Mouse (Mus musculus) kidney, embryonic 16.5 days (tissue): Measurements from ENCODE around the gene Tmem260. TPM values are rescaled to one million over a fixed set of nuclear protein-coding genes. Genes with fewer than 3 reads are reported as not detected.

ENCODE experiments used
- ATAC-seq: fragments of 200-750 bp; cut with Nextera tagmentation; 2 replicates; pipeline ENCODE4 v1.8.0; 2017; ENCODE audit warnings: moderate TSS enrichment; ENCODE audit not compliant: low FRiP score, low TSS enrichment
- H3K27ac ChIP-seq: fragments of 300-500 bp; sonication (generic); 2 replicates; pipeline ENCODE4 v1.5.1; 2014; ENCODE audit warnings: low read length
- H3K27me3 ChIP-seq: fragments of 300-500 bp; sonication (generic); 2 replicates; pipeline ENCODE4 v1.6.1; 2014; ENCODE audit warnings: low read length, control low read depth, mixed read lengths; ENCODE audit not compliant: insufficient read depth
- H3K36me3 ChIP-seq: fragments of 300-500 bp; sonication (generic); 2 replicates; pipeline ENCODE4 v1.6.1; 2014; ENCODE audit warnings: low read length, control low read depth, mixed read lengths; ENCODE audit not compliant: insufficient read depth
- H3K4me1 ChIP-seq: fragments of 300-500 bp; sonication (generic); 2 replicates; pipeline ENCODE4 v1.6.1; 2014; ENCODE audit warnings: low read length, control low read depth, mixed read lengths; ENCODE audit not compliant: insufficient read depth
- H3K4me2 ChIP-seq: fragments of 300-500 bp; sonication (generic); replicated peaks from 2 replicates; pipeline ENCODE4 v1.6.1; 2014; ENCODE audit warnings: low read depth, low read length
- H3K4me3 ChIP-seq: fragments of 300-500 bp; sonication (generic); 2 replicates; pipeline ENCODE4 v1.5.1; 2014; ENCODE audit warnings: mild to moderate bottlenecking, low read length
- H3K9ac ChIP-seq: fragments of 300-500 bp; sonication (generic); replicated peaks from 2 replicates; pipeline ENCODE4 v1.6.1; 2014; ENCODE audit warnings: low read length
- H3K9me3 ChIP-seq: fragments of 300-500 bp; sonication (generic); 2 replicates; pipeline ENCODE4 v1.6.1; 2016; ENCODE audit warnings: low read length, control low read depth
- WGBS: fragments of 180-500 bp; shearing (Covaris S2); extraction: QIAGEN DNeasy Blood & Tissue Kit; methylation state at CpG from one replicate; pipeline ENCODE4 v1.1.7; 2014; 5-methylcytosine and 5-hydroxymethylcytosine counted together
- polyA plus RNA-seq: library from polyadenylated mRNA; unstranded; fragments of >200 nt; fragmentation: Nextera tagmentation; extraction: Ambion mirVana; gene quantifications from 2 replicates; pipeline ENCODE4 v1.2.1, GENCODE M21; 2015

The Tmem260 gene
- polyA plus RNA-seq, 1 experiment from 2014 or later = 21.4 TPM

DNA sequence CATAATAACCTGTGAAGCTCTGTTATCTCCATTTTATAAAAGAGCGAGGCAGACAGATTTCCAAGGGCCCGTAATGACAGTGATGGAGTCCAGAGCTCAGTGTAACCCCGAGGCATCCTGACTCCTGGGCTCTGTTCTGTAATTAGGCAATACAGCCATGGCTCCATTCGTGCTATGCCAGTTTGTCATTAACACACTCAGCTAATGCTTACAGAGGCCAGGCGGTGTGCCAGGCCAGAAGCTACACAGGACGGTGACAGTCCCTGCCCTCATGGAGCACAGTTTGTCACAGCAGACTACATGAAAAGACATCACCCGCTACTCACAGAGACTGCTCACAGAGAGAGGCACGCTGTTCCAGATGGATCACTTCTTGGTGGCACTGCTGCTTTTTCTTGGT, 61.5 kb downstream of the Tmem260 start:
- 81% methylated on average over 8 of the region's 8 CpGs for WGBS
- H3K4me2 ChIP-seq = no peak overlapping the region
- peaks cover 11% of the 10 kb centered on the region; the same call in 1 of the 2 replicates for H3K36me3 ChIP-seq
- no peaks in the 10 kb centered on the region for H3K27me3 ChIP-seq
- H3K9me3 ChIP-seq = no peaks in the 10 kb centered on the region
- ATAC-seq = no peak
- no peak overlapping the region for H3K9ac ChIP-seq
- no peak overlapping the region for H3K27ac ChIP-seq
- no peaks in the 10 kb centered on the region for H3K4me1 ChIP-seq
- no peak overlapping the region for H3K4me3 ChIP-seq

DNA sequence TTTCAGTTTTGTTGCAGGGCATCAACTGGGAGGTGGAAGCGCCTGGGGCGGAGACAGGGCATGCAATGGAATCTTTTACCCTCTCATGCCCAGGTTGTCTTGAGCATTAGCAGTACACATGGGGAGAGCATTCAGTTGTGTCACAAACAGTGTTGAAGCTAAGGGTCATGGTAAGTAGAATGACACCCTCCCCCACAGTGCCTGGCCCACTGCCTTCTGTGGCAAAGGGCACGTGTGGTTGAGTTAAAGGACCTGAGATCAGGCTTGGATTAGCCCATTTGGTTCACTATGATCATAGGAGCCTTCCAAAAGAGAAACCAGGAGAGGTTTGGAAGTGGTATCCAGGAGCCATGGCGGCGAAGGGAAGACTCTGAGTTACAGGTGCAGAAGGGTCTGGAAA, 63.2 kb downstream of the Tmem260 start:
- 92% methylated on average over 5 of the region's 5 CpGs for WGBS
- H3K4me1 ChIP-seq = no peaks in the 10 kb centered on the region

DNA sequence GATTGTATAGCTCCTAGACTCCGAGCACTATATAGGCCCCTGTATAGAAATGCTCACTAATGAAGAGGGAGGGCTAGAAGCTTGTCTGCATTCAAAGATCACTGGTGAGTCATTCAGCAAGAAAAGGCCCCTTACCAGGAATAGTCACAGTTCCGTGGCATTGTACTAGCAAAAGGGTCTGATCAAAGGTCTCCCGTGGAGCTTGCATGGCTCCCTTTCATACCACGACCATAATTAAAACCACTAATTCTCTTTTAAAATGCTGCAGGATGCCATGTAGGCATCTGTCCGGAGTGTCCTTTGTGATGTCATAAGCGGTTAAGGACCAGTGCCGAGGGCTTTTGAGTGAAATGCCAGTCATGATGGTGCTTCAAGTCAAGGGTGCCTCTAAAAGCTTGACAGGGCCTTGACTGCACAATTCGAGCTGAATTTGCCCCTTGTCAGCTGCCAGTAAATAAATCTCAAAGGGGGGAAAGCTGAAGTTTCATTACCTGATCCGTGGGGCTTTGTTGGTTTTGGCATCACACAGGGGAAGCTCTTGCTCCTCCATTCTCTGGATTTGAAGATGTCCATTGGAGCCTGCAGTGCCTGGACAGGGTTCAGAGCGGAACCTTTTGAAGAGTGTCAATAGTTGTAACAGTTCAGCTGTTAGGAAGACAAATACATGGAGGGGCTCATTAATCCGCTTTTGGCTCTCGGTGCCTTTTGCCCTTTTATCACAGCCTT, 67.3 kb downstream of the Tmem260 start:
- peaks cover 8% of the 10 kb centered on the region; the same call in 1 of the 2 replicates for H3K36me3 ChIP-seq
- no peaks in the 10 kb centered on the region for H3K9me3 ChIP-seq
- H3K4me2 ChIP-seq = no peak overlapping the region
- no peaks in the 10 kb centered on the region for H3K27me3 ChIP-seq
- ATAC-seq = no peak
- no peaks in the 10 kb centered on the region for H3K4me1 ChIP-seq
- no peak overlapping the region for H3K27ac ChIP-seq
- WGBS = 49% methylated on average over 12 of the region's 12 CpGs
- no peak overlapping the region for H3K9ac ChIP-seq
- no peak overlapping the region for H3K4me3 ChIP-seq

More for the DNA sequence above, 63.2 kb downstream of the Tmem260 start:
- H3K4me3 ChIP-seq = no peak overlapping the region
- no peak overlapping the region for H3K9ac ChIP-seq
- H3K27me3 ChIP-seq = no peaks in the 10 kb centered on the region
- H3K36me3 ChIP-seq = peaks cover 11% of the 10 kb centered on the region; the same call in 1 of the 2 replicates
- no peak overlapping the region for H3K4me2 ChIP-seq
- H3K27ac ChIP-seq = no peak overlapping the region
- no peak for ATAC-seq
- H3K9me3 ChIP-seq = no peaks in the 10 kb centered on the region

DNA sequence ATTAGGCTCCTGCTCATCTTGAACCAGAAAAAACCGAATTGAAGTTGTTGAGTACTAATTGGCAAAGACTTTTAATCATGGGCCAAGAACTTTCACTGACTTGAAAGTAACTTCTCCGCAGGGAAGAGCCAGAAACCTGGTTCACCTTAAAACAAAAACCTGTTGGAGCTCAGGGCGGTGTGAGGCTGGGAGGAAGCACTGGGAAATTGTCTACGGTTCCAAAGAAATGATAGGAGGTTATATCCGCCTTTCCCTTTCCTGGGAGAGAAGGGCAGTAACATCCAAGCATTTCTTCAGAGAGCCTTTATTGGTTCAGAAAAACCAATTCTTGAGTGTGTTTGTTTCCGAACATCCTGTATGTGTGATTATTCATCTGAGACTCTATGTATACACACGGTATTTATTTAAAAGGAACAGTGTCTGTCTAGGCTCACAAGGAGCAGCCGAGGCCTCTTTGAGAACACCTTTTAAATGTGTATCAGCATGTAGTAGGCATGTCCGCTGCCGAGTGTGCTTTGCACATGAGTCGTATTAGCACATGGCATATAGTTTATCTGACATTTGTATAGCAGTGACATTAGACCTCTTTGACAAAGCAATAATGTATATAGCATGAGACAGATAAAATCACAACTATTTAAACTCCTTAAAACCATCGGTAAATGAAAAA, 68.0 kb downstream of the Tmem260 start:
- Histone ChIP-seq H3K27ac (no peak overlapping the region), H3K4me2 (no peak overlapping the region), H3K9me3 (no peaks in the 10 kb centered on the region), H3K36me3 (peaks cover 8% of the 10 kb centered on the region; the same call in 1 of the 2 replicates), H3K27me3 (no peaks in the 10 kb centered on the region), H3K4me3 (no peak overlapping the region), H3K9ac (no peak overlapping the region), H3K4me1 (no peaks in the 10 kb centered on the region)
- ATAC-seq = no peak
- 85% methylated on average over 12 of the region's 12 CpGs for WGBS

DNA sequence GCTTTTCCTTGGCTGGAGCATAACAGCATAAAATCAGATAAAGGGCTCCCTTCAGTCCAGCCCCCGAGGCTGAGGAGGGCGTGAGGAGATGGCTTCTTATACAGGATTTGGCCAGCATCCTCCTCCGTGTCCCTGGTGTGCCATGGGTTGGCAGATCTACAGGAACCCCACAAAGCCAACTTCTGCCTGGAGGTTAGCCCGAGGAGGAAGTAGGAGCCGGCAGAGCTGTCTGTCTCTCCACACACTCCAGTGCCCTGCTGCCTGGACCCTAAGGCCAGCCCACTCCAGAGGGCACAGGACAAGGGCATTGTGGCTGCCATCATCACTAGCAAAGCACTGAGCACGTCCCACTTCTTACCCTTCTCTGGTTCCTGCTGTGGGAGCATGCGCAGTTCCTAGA, 68.7 kb downstream of the Tmem260 start:
- 66% methylated on average over 7 of the region's 7 CpGs for WGBS
- peaks cover 4% of the 10 kb centered on the region; the same call in 1 of the 2 replicates for H3K36me3 ChIP-seq
- H3K4me3 ChIP-seq = no peak overlapping the region
- no peak overlapping the region for H3K4me2 ChIP-seq
- H3K4me1 ChIP-seq = no peaks in the 10 kb centered on the region
- no peak overlapping the region for H3K27ac ChIP-seq
- H3K27me3 ChIP-seq = no peaks in the 10 kb centered on the region
- H3K9me3 ChIP-seq = no peaks in the 10 kb centered on the region
- no peak overlapping the region for H3K9ac ChIP-seq
- no peak for ATAC-seq

DNA sequence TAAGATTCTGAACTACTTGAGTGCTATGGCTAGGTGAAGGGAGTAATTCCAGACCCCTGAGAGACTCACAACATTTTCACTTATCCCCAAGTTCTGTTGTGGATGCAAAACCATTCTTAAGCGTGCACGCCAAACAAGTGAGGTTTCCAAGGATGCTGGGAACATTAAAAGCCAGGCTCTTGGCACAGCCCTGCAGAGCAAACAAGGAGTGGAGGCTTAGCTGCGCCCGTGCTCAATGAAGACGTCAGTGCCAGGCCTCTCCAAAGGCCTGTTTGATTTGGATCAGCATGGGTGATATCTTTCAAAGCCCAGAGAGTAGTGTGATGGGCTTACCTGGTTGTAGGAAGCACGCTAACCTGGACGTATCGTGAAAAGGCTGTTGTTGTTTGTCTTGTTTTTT, 69.6 kb downstream of the Tmem260 start:
- no peak for ATAC-seq
- 84% methylated on average over 8 of the region's 8 CpGs for WGBS
- Histone ChIP-seq H3K9ac (no peak overlapping the region), H3K27me3 (no peaks in the 10 kb centered on the region), H3K36me3 (no peaks in the 10 kb centered on the region), H3K27ac (no peak overlapping the region), H3K4me3 (no peak overlapping the region), H3K4me2 (no peak overlapping the region), H3K9me3 (no peaks in the 10 kb centered on the region), H3K4me1 (no peaks in the 10 kb centered on the region)

DNA sequence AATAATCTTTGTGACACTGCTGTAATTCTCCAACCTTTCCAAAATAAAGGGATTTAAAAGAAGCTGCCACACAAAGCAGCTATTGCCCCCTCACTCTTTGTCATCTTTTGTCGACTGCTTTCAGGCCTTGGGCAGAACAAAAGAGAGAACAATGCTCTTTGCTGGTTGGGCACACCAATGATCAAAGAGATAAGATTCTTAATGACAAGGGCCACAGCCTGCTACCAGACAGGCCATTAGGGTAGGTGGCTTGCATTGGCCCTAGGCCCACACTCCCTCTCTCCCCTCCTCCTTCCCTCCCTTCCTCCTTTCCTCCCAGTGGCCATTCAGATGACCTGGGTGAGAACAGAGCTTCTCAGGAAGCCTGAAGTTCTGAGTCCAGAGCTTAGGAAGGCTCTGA, 77.4 kb downstream of the Tmem260 start:
- 7% methylated on average over 1 of the region's 1 CpGs for WGBS

DNA sequence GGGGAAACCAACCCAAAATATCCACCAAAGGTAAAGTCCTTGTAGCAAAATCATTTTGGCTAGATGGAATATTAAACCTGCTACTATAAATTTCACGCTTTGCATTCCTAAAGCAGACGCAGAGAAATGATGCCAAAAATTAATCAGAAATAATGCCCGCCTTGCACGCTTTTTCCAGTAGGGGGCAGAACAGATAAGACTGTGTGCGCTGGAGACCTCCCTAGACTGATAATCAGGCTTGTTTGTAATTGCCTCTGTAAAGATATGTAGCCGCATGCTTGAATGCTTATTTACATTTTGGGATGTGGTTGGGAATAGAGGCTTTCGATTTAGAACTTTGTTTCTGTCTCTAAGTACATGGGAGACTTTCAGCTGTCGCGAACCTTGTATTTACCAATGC, 78.2 kb downstream of the Tmem260 start:
- Histone ChIP-seq H3K27me3 (peaks cover 4% of the 10 kb centered on the region; the same call in 1 of the 2 replicates), H3K9ac (no peak overlapping the region), H3K27ac (no peak overlapping the region), H3K36me3 (no peaks in the 10 kb centered on the region), H3K4me2 (no peak overlapping the region), H3K4me1 (0 out of 2 replicates have a peak, but pooled peaks cover 7% of the 10 kb centered on the region), H3K4me3 (no peak overlapping the region), H3K9me3 (no peaks in the 10 kb centered on the region)
- WGBS = 52% methylated on average over 9 of the region's 9 CpGs
- ATAC-seq = no peak

More for the DNA sequence above, 77.4 kb downstream of the Tmem260 start:
- Histone ChIP-seq H3K9ac (no peak overlapping the region), H3K36me3 (no peaks in the 10 kb centered on the region), H3K9me3 (no peaks in the 10 kb centered on the region), H3K27me3 (peaks cover 4% of the 10 kb centered on the region; the same call in 1 of the 2 replicates), H3K27ac (no peak overlapping the region), H3K4me3 (no peak overlapping the region), H3K4me2 (no peak overlapping the region), H3K4me1 (0 out of 2 replicates have a peak, but pooled peaks cover 7% of the 10 kb centered on the region)
- ATAC-seq = no peak

DNA sequence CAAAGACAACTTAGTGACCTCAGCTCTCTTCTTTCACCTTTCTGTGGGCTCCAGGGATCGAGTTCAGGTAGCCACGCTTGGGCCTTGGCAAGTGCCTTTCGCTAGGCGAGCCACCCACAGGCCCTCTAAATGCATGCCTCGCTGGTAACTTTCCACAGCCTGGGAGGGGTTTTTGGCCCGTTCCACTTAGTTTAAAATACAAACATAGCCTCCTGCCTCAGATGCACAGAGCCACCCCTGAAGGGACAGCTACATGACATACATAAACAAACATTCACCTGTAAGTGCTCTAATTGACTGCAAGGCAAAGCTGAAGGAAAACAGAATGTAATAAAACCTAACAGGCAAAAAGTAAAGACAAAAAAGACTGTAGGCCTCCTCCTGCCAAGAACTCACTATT, 79.1 kb downstream of the Tmem260 start:
- WGBS = 32% methylated on average over 6 of the region's 6 CpGs

DNA sequence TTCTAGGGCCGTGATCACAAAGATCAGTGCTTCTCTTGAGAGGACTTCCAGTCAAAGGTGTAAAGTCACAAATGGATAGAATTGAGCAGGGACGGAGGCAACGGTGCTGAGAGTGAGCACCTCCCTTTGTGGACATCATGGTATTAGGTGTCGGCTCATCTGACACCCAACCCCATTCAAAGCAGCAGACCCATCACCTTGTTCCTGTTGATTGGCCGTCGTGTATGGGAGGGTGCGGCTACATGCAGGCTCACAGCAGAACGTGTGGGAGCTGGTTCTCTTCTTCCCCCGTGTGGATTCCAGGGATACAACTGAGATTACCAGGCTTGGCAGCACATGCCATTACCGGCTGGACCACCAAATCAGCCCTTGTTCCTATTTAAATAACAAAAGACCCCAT, 84.7 kb downstream of the Tmem260 start:
- no peak overlapping the region for H3K4me2 ChIP-seq
- no peak overlapping the region for H3K9ac ChIP-seq
- no peak overlapping the region for H3K27ac ChIP-seq
- no peaks in the 10 kb centered on the region for H3K4me1 ChIP-seq
- peak; percentile 73; the same call in 1 of the 2 replicates for ATAC-seq
- no peak overlapping the region for H3K4me3 ChIP-seq
- no peaks in the 10 kb centered on the region for H3K36me3 ChIP-seq
- H3K27me3 ChIP-seq = no peaks in the 10 kb centered on the region
- 18% methylated on average over 10 of the region's 10 CpGs for WGBS
- H3K9me3 ChIP-seq = no peaks in the 10 kb centered on the region

More for the DNA sequence above, 79.1 kb downstream of the Tmem260 start:
- ATAC-seq = peak; percentile 65
- Histone ChIP-seq H3K4me1 (0 out of 2 replicates have a peak, but pooled peaks cover 7% of the 10 kb centered on the region), H3K36me3 (no peaks in the 10 kb centered on the region), H3K9ac (no peak overlapping the region), H3K9me3 (no peaks in the 10 kb centered on the region), H3K4me3 (no peak overlapping the region), H3K27ac (no peak overlapping the region), H3K27me3 (peaks cover 4% of the 10 kb centered on the region; the same call in 1 of the 2 replicates), H3K4me2 (no peak overlapping the region)
